Mouse (Mus musculus) urinary bladder, postnatal 4 days (tissue): ENCODE measurements at regions not wholly inside any gene's neighbourhood (a gene's known extent, or its start where the extent isn't known, plus 50 kb on each side); places are given as distances from the start of the nearest gene placed in this dataset.
A peak's percentile ranks its signal among the peaks of the same experiment; 100 is the strongest.
"Not testable (repeated sequence)": the region's sequence is repeated elsewhere in the genome, so short reads cannot be mapped to it uniquely, and the experiment has no call there.

Experiments used
- DNase-seq, 2 experiments: peaks; one replicate each; pipeline ENCODE4 v3.0.0; 2021 to 2022; ENCODE audit warnings: low spot score in 2 of 2

GRCm38 (mm10) chr6:31011407-31012020 lies 52.6 kb upstream of the Klf14 start:
- peak; percentile 38 to 75 for DNase-seq

GRCm38 (mm10) chr6:31016566-31016965 lies 57.7 kb upstream of the Klf14 start:
- DNase-seq: no peak

DNA sequence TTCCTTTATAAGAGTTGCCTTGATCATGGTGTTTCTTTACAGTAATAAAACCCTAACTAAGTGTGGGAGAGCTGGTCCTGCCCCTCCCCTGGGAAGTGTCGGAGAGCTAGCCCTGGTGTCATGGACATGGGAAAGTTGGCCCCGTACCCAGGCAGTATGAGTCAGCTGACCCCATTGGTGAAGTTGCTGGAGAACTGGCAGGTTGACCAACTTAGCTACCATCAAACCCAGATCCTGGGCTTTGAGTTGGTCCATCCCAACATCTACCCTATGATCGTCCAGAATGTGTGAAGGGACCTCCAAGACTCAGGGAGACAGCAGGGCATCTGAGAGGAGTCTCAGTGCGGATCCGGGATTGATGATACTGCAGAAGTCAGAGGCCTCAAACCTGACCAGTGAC lies 62.9 kb upstream of the Klf14 start:
- no peak for DNase-seq

GRCm38 (mm10) chr6:31029777-31030176 lies 70.9 kb upstream of the Klf14 start:
- no peak for DNase-seq

GRCm38 (mm10) chr6:31031022-31031421 lies 72.1 kb upstream of the Klf14 start:
- no peak for DNase-seq

DNA sequence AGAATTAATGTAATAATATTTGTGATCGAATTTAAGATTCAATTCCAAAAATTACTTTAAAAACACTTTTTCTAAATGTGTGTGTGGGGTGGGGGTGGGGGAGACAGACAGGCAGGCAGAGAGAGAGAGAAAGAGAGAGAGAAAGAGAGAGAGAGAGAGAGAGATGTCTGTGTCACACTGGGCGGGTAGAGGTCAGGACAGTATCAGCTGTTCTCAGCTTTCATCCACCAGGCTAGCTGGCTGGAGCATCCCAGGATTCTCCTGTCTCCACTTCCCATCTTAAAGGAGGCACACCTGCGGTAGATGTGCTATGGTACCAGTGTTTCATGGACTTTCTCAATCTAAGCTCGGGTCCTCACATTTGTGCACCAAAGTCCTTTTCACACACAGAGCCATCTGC lies 73.3 kb upstream of the Klf14 start:
- DNase-seq: no peak

DNA sequence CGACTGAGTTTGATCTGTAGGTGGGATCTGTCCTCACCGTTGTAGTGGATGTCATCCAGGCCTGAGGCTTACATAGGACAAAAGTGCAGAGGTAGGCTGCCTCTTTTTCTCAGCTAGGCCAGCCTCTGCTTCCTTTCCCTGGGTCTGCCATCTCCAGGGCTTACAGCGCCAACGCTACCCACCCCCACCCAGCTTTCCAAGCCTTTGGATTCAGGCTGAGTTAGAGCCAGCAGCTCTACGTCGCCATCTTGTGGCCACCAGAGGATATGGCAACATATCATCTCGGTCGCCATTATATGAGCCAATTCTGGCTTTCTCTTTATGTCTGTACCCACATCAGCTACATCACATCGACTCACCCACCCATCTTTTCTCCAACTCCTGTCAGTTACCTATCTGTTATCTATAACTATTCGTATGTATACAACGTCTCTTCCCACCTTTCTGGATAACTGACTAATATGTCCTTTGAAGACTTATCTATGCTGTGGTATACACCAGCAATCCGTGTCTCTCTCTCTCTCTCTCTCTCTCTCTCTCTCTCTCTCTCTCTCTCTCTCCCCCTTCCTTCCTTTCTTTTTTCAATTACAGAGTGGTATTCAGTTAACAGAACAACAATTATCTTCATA lies 74.2 kb upstream of the Klf14 start:
- no peak for DNase-seq

DNA sequence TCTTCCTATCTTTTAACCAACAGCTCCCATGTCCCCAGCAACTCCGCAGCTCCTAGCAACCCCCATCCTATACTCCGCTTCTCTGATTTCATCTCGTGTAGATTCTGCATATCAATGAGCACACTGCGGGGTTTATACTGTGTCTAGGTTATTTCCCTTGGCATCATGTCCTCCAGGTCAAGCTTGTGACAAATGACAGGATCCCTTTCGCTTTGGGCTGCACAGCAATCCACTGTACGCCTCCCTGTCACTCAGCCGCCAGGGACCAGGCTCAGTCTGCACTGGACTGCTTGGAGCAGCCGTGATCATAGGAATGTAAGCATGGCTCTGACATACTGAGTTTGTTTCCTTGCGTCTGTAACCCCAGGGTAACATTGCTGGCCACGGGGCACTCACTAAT lies 75.9 kb upstream of the Klf14 start:
- no peak for DNase-seq

GRCm38 (mm10) chr6:31037801-31038395 lies 79.0 kb upstream of the Klf14 start:
- no peak for DNase-seq

DNA sequence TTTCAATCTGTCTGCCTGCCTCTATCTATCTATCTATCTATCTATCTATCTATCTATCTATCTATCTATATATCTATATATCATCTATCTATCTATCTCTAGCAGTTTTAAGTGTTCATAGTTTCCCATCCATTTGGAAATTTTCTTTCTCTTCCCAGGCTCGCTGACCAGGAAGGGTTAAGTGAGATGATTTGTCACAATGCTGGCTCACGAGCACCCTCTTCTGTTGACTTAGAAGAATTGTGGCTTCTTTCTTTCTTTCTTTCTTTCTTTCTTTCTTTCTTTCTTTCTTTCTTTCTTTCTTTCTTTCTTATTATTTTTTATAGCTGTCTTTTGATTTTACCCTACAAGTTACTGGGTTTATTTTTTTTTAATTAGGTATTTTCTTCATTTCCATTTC lies 79.6 kb upstream of the Klf14 start:
- not testable (repeated sequence) for DNase-seq

- no peak for DNase-seq
Measured at GRCm38 (mm10) chr6:31039485-31039884, 80.6 kb upstream of the Klf14 start.

DNA sequence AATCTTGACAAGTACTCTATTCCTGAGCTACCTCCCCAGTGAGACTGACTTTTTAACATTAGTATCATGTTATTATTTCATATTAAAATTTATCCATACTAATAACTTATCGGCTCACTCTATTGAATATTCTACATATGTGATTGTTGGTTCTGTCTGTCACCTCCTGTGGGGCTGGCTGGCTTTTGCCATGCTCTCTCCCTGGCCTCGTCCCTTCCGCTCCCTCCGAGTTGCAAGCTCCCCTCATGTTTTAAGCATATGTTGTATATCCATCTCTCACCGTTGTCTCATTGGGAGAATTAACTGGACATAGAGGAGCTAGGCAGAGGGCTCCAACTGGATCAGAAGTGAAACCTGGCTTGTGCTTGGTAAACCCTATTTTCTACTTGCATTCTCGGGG lies 81.9 kb upstream of the Klf14 start:
- DNase-seq: no peak

- DNase-seq: no peak
Measured at GRCm38 (mm10) chr6:31043368-31043767, 84.5 kb upstream of the Klf14 start.

DNA sequence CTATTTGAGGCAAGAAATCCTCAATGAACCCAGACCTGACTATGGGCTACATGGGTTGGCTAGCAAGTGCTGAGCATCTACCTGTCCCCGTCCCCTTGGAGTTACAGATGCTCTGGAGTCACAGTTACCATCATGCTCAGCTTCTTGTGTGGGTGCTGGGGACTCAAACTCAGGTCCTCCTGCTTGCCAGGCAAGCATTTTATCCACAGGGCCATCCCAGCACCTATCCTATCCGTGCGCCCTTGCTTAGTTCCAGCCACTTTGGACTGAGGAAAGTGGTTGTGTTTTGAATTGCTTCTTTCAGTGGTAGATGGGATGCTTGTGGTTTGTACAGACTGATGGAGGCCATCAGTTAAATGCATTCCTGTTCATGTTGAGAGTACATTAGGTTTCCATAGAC lies 85.0 kb upstream of the Klf14 start:
- DNase-seq: no peak

GRCm38 (mm10) chr6:31046197-31046596 lies 87.3 kb upstream of the Klf14 start:
- no peak for DNase-seq

DNA sequence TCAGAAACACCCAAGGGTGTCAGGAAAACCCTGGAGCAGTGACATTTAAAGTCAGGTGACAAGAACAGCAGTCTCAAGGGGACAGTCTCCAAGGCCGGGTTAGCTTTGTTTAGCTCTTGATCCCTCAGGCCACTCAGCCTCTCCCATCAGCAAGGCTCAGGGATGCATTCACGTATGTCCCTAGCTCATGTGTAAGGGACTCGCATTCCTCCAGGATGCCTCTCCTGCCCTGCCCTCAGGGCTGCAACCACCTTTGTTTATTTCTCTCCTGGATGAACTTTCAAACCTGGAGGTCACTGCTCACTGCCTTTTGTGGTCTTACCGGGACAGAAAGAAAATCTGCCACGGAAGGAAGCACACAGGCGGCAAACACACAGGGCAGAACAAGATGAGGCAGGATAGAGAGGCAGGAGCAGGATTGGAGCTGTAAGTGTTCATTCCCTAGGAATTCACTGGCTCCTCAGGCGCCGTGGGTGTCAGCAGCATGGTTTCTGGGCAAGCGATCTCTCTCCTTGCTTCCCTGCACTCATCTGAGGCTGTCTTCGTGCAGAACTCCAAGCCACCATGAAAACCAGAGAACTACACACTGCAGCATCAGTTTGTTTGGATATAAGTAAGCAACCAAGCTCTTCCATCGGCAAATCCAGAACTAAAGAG lies 90.2 kb upstream of the Klf14 start:
- no peak for DNase-seq

GRCm38 (mm10) chr6:31050831-31051230 lies 92.0 kb upstream of the Klf14 start:
- DNase-seq: no peak

DNA sequence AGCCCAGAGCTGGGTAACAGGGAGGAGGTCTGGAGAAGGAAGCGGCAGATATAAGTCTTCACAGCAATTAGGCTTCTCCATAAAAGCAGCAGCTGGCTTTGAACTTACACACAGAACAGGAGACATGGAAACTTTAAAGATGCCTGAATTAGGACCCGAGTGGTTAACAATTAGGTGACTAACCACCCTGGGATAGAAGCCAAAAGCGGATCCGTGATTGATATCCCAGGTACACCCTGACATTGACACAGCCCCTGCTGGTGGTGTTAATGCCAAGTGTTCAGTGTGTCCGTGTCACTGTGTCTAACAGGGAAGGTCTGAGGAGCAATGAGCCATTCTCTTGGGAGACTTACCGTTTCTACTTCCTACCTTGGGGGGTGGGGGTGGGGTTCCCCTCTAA lies 92.9 kb upstream of the Klf14 start:
- no peak for DNase-seq

- DNase-seq: no peak
Measured at GRCm38 (mm10) chr6:31053003-31053402, 94.1 kb upstream of the Klf14 start.

GRCm38 (mm10) chr6:31056786-31057566 lies 98.1 kb upstream of the Klf14 start:
- no peak for DNase-seq

DNA sequence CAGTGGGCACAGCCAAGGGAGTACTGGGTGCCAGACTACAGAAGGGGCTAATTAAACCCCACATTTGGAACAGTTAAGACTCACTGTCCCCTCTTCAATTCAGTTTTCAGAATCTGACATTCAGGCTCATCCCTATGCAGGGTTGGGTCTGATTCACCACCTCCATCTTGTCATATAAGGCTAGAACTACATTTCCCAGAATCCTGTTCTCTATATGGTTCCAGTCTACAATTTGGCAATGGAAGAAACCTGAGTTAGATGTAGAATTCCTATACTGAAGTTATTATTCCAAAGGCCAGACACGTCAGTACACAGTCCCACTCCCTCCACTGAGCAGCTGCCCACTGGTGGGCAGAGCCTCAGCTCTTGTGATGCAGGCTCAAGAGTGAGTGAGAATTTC lies 99.4 kb upstream of the Klf14 start:
- no peak for DNase-seq

- no peak for DNase-seq
Measured at GRCm38 (mm10) chr6:31058961-31059360, 100.1 kb upstream of the Klf14 start.
